Mouse (Mus musculus) C2C12 (cell line): Measurements from ENCODE around the gene Dock1.

ENCODE experiments used
- CTCF ChIP-seq: IDR thresholded peaks from one replicate; pipeline ENCODE4 v1.5.1; 2011; ENCODE audit not compliant: control insufficient read depth, insufficient read depth, insufficient read length
- MYOG ChIP-seq: IDR thresholded peaks from one replicate; pipeline ENCODE4 v1.6.1; 2011; ENCODE audit not compliant: control insufficient read depth, insufficient read length; ENCODE audit errors: extremely low read depth
- USF1 ChIP-seq: IDR thresholded peaks from one replicate; pipeline ENCODE4 v1.6.1; 2011; ENCODE audit warnings: low read depth, mild to moderate bottlenecking, control low read depth, moderate library complexity

GRCm38 (mm10) chr7:134862000-134862399, 191.5 kb downstream of the Dock1 start:
- no peak for TF ChIP-seq CTCF
- no peak for TF ChIP-seq USF1
- no peak for TF ChIP-seq MYOG
